Mouse (Mus musculus): ENCODE results near the gene Immp2l.

The Immp2l gene

DNA sequence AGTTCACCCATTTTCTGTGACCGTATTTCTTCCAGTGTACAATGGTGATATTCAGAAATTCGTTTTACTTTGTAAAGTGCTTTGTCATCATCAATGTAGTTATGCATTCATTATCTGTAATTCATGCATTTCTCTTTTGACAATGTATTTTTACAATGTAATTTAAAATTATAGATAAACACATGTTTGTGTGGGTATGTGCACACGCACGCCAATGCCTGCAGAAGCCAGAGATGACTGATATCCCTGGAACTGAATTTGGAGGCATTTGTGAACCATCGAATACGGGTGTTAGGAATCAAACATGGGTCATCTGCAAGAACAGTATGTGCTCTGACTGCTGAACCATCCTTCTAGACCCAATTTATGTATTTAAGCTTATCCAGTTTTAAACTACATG lies 161.6 kb downstream of the Immp2l start:
- no peak for DNase-seq

DNA sequence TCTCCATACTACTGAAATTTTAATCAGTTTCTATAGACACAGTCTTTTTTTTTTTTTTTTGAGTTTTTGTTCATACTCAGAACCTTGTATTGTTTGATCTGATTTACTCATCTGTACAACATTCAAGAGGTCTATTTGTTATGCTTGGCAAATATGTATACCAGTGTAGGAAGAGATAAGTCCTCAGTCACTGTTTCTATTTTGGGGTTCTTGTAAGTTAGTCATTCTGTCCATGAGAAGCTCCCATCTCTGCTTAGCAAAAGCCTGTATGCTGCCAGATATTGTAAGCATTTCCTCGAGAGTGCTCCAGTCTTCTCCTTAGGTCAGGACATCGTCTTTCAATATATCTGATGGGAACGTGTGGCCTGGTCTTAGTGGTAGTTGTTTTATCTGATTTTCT lies 168.9 kb downstream of the Immp2l start:
- DNase-seq: no peak

DNA sequence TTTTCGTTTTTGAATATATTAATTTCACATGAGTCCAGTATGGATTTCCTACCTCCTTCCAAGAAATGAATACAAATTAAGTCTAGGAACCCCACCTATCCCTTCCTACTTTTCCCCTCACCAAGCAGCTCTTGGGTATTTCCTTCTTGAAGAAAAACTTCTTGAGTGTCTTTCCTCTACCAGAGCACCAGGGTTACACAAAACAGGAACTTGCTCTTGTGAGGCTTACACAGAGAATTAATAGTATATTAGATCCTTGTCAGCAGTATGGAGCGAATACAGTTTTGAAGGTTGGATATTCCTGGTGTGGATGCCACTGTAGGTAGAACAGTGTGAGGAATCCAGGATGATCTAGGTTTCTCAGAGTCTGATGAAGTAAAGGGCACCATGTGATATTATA lies 172.5 kb downstream of the Immp2l start:
- DNase-seq: no peak

DNA sequence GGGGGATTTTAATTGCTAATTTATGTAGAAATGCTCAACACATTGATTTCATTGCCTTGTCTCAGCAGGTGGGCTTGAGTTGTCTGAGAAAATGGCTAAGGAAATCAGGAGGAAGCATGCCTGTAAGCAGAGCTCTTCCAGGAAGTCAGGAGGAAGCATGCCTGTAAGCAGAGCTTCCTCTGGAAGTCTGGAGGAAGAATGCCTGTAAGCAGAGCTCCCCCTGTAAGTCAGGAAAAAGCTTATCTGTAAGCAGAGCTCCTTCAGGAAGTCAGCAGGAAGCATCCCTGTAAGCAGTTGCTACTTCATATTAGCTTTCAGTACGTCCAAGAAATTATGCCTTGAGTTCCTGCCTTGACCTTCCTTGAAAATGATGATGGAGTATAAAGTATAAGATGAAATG lies 191.3 kb downstream of the Immp2l start:
- no peak for DNase-seq

DNA sequence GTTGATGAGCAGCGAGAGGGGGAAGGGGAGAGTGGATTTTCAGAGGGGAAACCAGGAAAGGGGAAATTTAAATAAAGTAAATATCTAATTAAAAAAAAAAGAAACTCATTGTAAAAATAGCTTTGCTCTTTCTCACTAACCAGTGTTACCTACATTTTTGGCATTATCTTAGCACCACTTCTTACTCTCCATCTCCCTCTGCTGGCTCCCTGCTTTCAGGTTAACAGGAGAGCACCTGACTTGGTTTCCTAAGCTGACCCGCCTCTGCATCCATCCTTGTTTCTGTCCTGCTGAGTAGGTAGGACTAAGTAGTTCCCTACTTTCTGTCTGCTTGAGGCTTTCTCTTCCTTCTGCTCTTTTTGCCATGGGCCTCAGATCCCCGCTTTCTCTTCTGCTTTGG lies 198.0 kb downstream of the Immp2l start:
- peak; percentile 23 to 30 for DNase-seq

DNA sequence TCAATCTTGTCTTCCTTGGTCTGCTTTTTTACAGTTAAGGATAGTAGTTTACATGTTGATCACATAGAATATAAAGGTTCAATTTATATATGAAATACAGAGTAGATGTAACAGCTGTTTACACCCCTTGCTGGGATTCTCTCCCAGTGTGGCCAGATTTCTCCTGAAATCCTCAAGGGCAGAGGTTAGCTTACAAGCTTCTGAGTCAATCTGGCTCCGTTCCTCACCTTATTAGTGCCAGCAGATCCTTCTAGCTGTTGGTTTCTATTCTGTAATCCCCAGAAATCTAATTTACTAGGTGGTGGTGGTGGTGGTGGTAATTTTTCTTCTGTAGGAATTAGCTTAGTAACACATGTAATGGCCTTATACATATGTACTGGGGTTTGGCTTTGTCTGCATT lies 199.8 kb downstream of the Immp2l start:
- no peak for DNase-seq

DNA sequence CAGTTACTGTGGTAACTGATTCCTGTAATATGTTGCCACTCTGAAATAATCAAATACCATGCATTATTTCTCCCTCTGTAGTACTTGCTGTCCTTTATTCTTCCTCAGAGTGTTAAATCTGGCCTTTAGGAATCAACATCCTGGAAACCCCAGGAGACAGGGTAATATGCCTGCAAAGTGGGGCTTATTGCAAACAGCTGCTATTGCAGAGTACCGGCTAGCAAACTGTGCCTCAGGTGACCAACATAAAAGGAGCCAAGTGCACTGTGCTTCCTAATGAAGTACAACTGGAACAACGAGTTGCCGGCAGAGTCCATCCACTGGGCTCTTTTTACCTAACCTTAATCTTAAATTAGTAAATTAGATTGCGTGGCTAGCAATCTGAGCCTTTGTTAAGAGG lies 200.6 kb downstream of the Immp2l start:
- no peak for DNase-seq

DNA sequence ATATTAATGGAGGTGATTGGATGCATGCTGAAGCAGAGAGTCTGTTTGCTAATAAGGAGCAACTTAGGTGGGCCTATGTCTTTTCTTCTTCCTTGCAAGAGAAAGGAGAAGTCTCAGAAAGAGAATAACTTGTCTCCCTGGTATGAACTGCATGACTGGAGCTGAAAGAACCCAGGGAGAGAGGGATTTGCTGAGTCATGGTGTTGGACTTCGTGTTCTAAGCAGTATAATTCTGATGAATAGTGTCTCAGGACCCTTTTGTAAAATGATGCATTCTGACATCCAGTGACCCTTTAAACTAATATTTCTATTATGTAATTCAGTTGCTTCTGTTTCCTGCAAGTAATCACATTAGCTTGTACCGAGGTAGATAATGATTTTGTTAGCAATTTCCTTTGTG lies 208.1 kb downstream of the Immp2l start:
- no peak for DNase-seq

DNA sequence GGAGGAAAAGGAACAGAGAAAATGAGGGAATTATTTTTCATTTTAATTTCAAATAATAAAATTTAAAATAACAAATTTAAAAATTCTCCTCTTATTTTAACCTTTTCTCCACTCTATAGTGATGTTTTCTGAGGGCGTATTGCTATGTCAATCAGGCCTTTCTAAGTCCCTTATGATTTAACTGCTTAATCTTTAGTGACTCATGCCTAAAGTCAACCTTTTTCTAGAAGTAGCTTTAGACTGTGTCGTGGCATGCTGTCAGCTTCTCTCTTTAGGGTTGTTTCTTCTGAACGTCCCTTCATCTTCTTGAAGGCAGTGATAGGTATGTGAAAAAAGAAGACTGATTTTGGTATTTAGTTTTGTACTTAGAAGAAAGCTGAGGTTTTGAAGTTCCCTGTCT lies 214.0 kb downstream of the Immp2l start:
- DNase-seq: no peak

DNA sequence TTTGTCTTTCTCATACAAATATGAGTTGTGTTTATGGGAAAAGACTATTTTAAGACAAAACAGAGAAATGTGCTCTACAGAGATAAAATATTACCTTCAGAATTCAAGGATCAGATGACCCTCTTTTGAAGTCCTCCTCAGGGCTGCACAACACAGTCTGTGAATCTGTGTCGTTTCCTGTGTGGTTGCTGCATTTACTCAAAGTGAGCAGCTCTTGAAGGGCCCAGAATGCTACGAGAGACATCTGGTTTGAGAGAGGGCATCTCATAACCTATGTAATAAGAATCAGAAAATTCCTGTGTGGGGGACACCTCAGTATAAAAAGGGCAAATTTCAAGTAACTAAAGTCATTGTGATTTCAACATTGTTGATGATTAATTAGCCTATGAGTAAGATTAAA lies 217.3 kb downstream of the Immp2l start:
- DNase-seq: no peak

DNA sequence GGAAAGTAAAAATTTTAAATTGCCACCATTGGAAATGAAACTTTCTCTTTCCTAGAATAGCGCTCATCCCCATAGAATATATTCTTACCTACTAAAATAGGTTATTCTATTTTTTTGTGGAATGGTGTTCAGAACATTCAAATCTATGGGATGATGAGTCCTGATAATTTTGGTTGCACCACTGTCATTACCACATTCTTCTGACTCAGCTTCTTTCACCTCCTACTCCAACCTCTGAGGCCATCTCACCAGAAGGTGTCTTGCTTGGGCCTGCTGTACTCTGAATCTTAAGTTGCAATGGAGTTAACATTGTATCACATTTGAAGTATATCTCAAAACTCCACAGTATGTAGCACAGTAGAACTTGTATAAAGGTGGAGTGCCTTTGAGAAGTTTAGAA lies 224.4 kb downstream of the Immp2l start:
- DNase-seq: no peak

DNA sequence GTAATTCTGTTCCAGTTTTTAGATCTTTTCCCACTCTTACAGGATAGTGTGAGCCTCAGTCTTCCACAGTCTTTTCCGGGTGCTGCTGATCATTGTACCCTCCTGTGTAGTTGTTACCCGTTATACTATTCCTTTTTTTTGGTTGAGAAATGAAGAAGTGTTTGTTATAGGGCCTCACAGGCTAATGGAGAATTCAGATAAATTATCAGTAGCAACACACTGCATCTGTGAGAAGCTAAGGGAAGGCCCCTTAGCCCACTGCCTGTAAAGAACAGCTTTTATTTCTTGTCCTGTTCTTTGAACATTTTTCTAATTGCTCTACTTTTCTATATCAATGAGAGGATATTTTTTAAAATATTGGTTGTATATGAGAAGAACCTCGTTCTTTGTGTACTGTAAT lies 226.2 kb downstream of the Immp2l start:
- no peak for DNase-seq

DNA sequence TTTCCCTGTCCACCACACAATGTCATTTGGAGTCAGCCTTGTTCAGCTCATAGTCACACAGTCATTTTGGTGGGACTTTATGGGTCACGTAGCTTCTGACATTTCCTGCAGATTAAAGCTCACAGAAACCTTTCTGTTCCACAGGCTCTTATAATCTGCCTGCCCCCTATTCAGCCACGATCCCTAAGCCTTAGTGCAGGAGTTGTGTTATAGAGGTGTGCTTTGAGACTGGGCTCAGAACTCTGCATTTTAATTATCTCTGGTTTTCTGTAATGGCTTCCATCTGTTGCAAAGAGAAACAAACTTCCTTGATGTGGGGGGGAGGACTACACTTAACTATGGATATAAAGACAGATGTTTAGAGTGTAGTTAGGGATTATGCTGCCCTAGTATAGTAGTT lies 234.0 kb downstream of the Immp2l start:
- no peak for DNase-seq

DNA sequence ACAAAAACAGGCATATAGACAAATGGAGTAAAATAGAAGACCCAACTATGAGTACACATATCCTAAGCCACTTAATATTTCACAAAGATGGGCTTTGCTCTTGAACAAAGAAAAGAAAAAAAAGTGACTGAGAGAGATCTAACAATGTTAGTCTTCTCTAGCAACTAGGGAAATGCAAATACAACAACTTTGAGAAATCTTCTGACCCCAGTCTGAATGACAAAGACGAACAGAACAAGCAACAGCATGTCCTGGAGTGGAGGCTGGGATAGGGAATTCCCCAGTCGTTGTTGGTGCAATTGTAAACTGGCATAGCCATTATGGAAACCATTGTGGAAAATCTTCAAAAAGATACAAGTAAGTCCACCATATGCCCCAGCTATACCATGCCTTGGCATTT lies 235.7 kb downstream of the Immp2l start:
- no peak for DNase-seq

DNA sequence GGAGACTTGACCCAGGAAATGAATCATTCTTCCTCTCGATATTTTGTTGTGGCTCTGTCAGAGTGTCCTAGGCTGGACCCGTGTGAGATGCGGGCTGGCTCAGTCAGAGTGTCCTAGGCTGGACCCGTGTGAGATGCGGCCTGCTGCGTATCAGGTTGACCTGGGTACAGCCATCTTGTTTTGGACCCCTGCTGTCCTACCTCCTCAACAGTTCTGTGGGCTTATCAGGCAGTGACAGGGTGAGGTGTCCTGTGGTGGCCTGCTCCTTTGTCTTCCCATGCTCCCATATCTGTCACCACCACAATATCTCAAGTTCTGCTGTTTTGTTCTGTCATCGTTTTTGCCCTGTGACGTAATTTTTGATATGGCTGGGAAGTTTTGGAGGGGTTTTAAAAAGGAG lies 250.2 kb downstream of the Immp2l start:
- DNase-seq: no peak

DNA sequence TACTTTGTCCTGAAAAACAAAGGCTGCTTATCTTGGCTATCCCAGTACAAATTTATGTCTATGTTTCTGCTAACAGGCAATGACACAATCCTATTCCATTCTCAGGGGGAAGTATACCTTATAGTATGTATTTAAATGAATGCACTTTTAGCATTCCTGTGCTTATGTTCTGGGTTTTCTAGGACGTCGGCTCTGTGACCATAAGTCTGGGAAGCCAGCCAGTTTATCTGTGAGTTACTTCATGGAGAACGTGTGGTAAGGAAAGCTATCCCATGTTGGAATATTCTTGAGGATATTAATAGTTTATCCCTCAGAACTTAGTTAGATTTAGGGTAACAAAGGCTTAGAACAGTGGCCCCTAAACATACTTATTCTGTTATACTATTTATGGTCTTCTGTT lies 251.5 kb downstream of the Immp2l start:
- no peak for DNase-seq

DNA sequence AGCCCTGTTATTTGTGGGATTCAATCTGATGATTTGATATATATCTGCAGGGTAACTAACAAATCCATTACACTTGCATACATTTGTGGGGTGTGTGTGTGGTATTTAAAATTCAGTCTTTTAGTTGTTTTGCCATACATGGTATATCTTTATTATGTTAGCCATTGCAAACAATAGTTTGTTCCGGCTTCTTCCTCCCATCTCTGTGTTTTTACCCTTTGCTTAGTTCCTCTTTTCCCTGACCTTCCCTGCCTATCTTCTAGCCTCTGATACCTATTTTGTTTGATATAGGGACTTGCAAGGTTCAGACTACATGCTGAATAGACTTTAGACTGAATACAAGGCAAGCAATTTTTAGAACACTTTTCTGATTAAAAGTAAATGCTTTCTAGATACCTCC lies 254.0 kb downstream of the Immp2l start:
- DNase-seq: no peak

DNA sequence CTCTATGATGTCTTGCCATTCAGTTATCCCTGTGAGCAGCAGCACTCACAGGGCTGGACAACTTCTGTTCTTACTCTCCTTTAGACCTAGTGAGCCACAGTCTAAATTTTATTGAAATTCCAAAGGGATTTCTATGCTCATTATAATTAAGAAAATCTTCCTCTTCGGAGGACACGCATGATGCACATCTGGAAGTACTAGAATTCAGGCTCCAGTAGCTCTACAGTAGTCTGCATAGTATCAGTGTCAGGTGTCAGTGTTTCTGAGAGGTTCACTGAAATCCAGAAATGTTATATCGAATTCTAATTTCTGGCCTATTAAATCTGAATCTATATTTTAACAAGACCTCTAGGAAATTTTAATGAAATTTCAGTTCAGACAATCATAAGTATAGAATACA lies 265.2 kb downstream of the Immp2l start:
- DNase-seq: no peak

DNA sequence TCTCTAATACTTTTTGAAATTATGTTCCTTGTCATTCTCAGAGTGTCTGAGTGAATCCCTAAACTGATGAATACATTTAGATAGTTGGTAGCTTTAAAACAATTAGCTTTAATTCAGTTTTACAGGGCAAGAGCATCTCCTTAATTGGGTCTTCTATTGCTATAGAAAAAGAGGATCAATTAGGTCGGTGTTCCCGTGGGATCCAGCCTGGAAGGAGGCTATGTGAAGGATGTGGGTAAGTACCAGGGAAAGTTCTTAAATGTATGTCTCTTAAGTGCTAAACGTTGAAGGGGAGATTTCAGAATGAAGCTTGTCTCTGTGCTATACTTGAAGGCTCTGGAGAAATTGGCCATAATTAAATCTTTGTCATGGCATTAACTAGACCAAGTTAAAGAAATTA lies 283.1 kb downstream of the Immp2l start:
- DNase-seq: no peak

DNA sequence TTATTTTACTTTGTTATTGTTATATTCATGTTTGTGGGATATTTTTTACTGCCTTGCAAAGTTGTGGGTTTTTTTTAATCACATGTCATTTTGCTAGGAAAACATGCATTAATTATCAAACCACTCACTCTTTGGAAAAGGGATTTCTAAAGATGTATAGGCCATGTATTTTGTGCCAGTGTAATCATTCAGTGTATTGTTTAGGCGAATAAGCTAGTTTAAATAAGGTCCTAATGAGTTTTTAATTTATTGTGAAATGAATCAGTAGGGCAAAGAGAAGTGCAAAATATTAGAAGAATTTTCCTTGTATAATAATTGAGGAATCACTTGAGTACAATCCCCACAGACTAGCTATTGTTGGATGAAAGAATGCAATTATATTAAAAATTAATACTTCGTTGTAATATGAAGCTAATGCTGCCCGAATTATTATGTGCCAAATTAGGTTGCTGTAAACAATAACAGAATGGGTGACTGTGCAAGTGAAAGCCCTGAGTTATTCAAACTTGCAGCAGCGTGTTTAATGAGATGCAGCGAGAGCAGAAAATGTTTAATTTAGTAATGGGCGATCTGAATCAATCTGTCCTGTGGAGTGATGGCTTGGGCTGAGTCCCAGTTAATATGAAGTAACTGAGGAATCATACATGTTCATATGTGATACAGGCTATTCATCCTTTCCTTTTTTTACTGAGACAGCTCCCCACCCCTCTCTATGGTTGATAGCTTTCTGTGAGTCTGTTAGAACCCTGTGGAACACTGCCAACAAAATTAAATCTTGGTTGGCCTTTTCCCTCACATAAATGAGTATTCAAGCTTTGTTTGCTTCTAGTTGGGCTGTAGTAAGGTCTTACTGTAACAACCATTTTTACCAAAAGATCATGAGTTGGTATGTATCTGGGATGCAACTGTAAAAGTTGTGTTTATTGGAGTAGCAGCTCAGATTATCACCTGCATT lies 285.1 kb downstream of the Immp2l start:
- no peak for DNase-seq

DNA sequence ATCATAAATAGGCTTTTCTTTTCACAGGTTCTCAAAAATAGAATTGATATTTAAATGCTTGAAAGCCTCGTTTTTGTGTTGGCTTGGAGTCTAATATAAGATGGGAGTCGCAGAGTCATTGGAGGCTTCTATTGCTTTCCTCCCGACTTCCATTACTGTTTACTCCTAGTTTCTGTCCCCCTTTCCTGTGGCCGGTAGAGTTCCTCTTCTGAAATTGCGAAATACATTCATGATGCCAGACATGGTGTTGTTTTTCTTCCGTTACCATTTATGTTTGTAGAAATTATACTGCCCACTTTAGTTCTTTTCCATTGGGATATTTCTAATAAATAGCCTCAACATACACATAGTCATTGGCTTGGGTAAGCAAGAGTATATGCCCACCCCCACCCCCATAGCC lies 289.5 kb downstream of the Immp2l start:
- no peak for DNase-seq

DNA sequence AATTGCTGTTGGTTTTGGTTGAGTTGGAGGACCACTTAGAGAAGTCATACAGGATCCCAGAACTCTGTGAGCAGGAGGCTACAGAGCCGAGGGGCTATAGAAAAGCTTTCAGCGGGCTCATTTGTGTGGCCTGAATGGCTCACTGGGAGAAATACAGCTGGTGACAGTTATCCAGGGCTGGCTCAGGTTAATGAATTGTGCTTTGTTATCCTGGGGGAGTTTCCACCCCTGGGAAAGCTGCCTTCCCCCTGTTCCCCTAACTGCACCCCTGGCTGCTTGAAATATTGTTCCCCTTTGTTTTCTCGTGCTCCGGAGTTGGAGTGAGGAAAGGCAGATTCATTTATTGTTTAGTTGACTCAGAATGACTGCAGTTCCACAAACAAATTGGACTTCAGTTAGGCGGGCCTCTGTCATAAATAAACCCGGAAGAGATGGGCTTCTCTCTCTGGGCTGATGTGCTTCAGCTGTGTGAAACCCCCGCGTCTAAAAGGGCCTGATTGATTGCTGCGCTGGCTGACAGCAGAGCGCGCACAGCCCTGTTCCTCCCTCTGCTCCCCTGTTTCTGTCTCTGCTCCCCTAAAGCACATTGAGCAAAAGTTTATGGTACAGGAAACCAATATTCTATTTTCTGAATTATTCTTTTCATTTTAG lies 291.0 kb downstream of the Immp2l start:
- no peak for DNase-seq

DNA sequence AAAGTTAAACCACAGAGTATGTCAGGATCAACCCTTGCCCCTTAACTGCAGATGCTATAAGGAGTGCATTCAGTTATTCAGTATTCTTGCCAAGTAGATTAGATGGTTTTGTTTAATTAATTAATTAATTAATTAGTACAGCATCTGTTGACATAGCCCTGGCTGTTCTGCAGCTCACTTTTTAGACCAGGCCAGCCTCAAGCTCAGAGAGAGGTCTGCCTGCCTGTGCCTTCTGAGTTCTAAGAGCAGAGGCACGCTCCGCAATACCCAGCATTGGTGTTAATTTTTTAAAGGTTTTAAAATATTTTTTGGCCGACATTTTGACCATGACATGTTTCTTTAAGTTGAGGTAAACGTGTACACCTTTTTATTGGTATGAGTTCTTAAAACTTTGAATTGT lies 292.0 kb downstream of the Immp2l start:
- no peak for DNase-seq

DNA sequence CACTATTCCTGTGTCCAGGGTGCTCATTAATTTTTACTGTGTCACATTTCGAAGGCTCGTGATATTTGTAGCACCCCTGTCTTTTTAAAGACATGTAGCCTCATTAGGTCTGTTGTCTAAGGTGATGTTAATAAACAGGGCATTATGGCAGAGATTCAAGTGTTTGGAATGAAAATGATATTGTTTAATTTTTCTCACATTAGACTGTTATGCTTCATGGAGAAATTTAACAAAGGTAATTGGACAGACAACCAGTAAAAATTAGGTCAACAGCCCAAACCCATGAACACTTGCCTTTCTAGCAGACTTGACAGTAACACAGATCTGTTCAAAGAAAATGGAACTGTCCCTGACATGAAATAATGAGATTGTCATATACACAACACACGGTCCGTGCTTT lies 292.5 kb downstream of the Immp2l start:
- DNase-seq: no peak

DNA sequence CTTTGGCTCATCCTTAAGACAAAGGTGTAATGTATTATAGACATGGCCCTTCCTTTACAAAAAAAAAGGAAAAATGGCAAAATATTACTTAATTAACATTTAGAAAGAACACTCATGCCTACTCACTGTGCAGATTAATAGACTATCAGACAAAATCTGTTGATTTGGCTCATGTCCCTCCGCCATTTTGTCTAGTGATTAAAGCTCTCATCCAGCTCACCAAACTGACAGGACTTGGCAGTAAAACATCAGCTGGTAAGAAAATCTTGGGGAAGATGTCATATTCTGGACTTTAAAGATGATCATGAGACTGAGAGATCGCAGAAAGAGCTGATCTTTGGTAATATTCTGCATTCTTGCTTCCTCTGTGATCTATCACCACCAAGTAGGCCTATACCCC lies 293.5 kb downstream of the Immp2l start:
- no peak for DNase-seq

All from B cell, adult 2 months (primary cell).